Mouse (Mus musculus) ES-E14 (cell line): ENCODE measurements around the gene Epha5.

Source experiments
- CHD2 ChIP-seq: IDR thresholded peaks from 2 replicates; pipeline ENCODE4 v1.6.1; 2014; ENCODE audit warnings: mild to moderate bottlenecking, low read depth, low read length, inconsistent platforms
- HCFC1 ChIP-seq: IDR thresholded peaks from 2 replicates; pipeline ENCODE4 v1.6.1; 2012; ENCODE audit warnings: low read length, inconsistent platforms, borderline replicate concordance; ENCODE audit not compliant: insufficient read depth
- MAFK ChIP-seq: IDR thresholded peaks from 2 replicates; pipeline ENCODE4 v1.6.1; 2014; ENCODE audit warnings: mild to moderate bottlenecking, low read depth, low read length, inconsistent platforms; ENCODE audit not compliant: insufficient read depth
- ZC3H11A ChIP-seq: IDR thresholded peaks from 2 replicates; pipeline ENCODE4 v1.6.1; 2012; ENCODE audit warnings: low read depth, mild to moderate bottlenecking, inconsistent platforms, low read length, borderline replicate concordance
- ZNF384 ChIP-seq: IDR thresholded peaks from 2 replicates; pipeline ENCODE4 v1.6.1; 2012; ENCODE audit warnings: low read depth, low read length, inconsistent platforms

GRCm38 (mm10) chr5:84334481-84334880 lies 82.7 kb downstream of the Epha5 start:
- TF ChIP-seq HCFC1 (no peak), CHD2 (no peak), ZNF384 (no peak), ZC3H11A (no peak), MAFK (no peak)
